Mouse (Mus musculus) CD4-positive, CD25-positive, alpha-beta regulatory T cell, adult 9 weeks (primary cell): ENCODE results near the gene Dzip1. TPM values are rescaled to one million over a fixed set of nuclear protein-coding genes. Genes with fewer than 3 reads are reported as not detected.

Source experiments
- polyA plus RNA-seq: library from polyadenylated mRNA; unstranded; fragments of 100-300 nt; shearing (Covaris generic); gene quantifications from one replicate; pipeline ENCODE4 v1.2.1, GENCODE M21; 2017

Dzip1 gene
- polyA plus RNA-seq = 11.9 TPM

DNA sequence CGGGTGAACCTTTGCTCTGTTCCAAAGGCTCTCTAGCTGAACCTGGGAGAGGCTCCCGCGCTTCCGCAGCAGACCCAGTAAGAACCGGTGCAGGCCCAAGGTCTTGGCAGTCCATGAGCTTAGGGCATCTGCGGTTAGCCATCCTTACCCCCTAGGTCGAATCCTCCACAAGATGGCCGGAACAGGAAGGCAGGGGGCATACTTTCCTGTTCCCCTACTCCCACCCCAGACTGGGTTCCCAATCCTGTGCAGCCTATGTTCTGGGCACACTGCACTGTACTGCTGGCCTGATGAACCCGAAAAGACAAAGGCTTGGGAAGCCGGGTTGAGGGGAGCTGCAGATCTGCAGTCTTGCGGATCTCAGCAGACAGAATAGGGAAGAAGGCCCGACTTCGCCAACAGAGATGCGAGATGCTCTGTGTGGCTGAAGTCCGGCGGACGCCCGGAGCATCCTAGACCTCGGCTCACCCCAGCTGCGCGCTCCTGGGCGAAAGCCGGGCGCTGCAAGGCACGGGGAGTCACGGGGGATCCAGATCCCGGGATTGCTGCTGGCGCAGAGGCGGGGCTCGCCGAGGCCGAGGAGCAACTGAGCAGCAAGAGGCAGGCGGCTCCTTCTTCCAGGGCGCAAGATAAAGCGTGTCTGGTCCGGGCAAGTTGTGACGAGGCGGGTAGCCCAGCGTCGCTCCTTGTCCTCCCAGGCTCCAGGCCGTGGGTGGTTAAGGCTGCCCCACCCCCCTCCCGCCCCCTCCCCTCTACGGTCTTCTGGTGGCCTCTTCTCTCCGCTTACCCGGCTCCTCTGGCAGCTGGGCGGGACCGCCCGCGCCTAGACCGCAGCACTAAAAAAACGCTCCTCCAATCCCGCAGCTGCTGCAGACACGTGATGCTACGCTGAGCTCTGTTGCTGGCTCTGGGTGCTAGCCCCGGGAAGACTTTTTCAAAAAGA is at the start of gene Dzip1:
Dzip1 (minus strand) TSS at position 788 of the 943 bp plus-strand sequence.

DNA sequence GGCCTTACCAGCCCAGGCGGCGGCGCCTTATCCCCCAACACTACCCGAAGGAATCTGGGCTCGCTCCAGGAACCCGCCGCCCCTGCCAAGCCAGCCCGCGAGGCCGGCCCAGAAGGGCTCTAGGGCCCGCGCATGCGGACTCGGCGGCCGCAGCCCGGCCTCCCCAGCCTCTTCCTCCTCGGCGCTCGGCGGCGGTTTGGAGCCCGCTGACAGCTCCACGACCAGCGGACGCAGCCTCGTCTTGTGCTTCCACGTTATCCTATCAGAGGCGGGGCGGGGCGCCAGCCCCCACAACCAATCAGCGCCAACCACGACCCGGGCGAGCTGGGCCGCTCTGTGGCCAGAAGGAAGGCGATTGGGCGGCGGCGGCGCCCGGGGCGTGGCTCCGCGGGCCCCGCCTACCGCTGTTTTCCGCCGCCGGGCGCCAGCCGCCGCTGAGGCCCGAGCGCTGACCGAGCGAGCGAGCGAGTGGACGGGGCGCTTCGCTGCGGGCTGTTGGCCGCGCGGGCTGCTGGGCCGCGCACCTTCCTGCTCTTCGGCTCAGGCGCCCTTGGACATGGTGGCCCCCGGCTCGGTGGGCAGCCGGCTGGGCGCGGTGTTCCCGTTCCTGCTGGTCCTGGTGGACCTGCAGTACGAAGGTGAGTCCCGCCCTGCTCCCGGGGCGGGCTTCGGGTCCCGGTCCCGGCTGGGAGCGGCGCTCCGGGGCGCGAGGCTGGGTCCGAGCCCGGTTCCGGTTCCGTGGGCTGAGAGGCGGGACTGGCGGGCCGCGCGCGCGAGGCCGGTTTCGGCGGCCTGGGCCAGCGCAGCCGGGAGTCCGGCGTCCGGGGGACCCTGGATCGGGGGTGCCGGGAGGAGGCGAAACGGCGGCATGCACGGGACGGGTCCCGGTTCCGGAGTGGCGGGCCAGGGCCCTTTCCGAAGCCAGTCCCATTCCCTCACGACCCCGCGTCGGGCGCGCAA is 12.6 kb upstream of the Dzip1 start, which contains the start of gene Dnajc3:
Dnajc3 (plus strand) TSS at position 444 of the 960 bp plus-strand sequence.

Other genes with a start within 250 kb of the Dzip1 start
- 12.0 TPM for gene Abcc4, start 219.2 kb downstream of the Dzip1 start, polyA plus RNA-seq
- 3.9 TPM for gene Cldn10, start 137.6 kb downstream of the Dzip1 start, polyA plus RNA-seq
- 24.8 TPM for gene Dnajc3, start 12.5 kb upstream of the Dzip1 start, polyA plus RNA-seq
- gene Uggt2, start 174.0 kb upstream of the Dzip1 start, polyA plus RNA-seq = 1.9 TPM
- gene Hs6st3, start 212.9 kb upstream of the Dzip1 start, polyA plus RNA-seq = not detected